Mouse (Mus musculus) neutrophil, adult 5-6 weeks (primary cell): ENCODE measurements at regions not wholly inside any gene's neighbourhood (a gene's known extent, or its start where the extent isn't known, plus 50 kb on each side); places are given as distances from the start of the nearest gene placed in this dataset.
"Not testable (repeated sequence)": the region's sequence is repeated elsewhere in the genome, so short reads cannot be mapped to it uniquely, and the experiment has no call there.

Experiments used
- ATAC-seq: fragments of 151-379, 151-347 bp; 2 replicates; pipeline ENCODE4 v1.8.0; 2017; ENCODE audit warnings: mild to moderate bottlenecking, moderate TSS enrichment; ENCODE audit not compliant: insufficient number of reproducible peaks, poor library complexity, low FRiP score, severe bottlenecking; ENCODE audit errors: extremely low read depth

DNA sequence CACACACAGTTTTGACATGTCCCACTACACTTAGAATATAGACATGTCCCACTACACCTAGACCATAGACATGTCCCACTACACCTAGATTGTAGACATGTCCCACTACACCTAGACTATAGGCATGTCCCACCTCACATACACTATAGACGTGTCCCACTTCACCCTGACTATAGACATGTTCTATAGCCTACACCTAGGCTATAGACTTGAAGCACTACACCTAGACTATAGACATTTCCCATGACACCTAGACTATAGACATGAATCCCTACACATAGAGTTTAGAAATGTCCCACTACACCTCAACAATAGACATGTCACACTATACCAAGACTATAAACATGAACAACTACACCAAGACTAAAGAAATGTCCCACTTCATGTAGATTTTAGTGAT, 2580.9 kb downstream of the Gm37988 start:
- no peak for ATAC-seq

GRCm38 (mm10) chr1:7393508-7393907, 2585.8 kb downstream of the Gm37988 start:
- no peak for ATAC-seq

GRCm38 (mm10) chr1:7394161-7394560, 2586.5 kb downstream of the Gm37988 start:
- no peak for ATAC-seq

DNA sequence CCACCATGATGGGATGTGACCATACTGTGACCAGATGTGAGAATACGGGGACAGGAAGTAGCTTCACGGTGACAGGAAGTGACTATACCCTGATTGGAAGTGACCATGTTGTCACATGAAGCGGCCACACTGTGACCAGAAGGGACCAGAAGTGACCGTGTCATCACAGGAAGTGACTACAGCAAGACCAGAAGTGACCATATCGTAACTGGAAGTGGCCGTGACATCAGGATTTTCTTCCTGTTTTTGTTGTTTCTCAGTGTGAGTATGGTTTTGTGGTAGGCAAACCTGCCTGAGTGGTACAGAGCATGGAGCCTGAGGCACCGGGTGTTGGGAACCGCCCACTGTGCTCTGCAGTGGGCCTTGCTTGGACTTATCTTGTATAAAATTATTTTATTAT, 2587.8 kb downstream of the Gm37988 start:
- ATAC-seq: peak; percentile 68

DNA sequence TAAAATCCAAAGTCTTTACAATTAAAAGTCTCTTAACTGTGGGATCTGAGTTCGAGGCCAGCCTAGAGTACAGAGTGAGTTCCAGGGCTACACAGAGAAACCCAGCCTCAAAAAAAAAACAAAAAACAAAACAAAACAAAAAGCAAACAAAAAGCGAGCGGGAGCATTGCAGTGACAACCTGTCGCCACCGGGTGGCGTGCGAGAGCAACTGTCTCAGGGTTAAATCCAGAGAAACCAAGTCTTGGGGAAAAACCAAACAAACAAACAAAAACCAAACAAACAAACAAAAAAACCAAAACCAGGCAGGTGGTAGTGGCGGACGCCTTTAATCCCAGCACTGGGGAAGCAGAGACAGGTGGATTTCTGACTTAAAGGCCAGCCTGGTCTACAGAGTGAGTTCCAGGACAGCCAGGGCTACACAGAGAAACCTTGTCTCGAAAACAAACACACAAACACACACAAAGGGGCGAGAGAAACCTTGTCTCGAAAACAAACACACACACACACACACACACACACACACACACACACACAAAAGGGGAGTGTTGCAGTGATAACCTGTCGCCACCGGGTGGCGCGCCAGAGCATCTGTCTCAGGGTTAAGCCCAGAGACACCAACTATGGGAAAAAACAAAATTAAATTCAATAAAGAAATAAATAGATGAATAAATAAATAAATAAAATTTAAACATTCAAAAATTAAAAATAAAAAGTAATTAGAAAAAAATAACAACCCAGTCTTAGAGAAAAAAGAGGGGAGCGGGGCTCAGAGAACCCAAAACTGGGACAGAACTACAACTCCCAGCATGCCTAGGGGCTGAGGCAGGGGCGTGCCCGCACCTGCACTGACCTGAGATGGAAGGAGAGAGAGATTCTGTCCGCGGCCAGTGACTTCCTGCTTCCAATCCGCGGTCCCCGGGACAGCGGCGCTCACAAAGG, 2589.4 kb downstream of the Gm37988 start:
- peak; percentile 44 for ATAC-seq

GRCm38 (mm10) chr1:7397807-7398446, 2590.2 kb downstream of the Gm37988 start:
- ATAC-seq: peak; percentile 80

GRCm38 (mm10) chr1:7398678-7399218, 2591.1 kb downstream of the Gm37988 start:
- no peak for ATAC-seq

DNA sequence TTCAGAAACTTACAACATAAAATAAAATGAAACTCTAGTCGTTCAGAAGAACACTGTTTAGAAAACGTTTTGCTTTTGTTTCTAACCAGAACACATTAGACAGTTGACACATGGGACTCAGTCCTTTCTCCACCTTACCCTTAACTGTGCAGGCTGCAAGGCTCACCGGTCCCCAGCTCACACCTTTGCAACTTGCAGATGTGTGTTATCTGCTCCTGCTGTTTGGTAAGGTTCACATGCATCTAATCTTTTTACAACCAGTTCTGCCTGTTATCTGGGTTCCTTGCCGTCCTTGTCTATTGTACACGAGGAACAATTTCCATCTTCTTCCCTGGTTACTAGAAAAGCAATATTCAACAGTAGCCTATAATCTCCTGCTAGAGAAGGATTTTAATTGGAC, 2598.0 kb downstream of the Gm37988 start:
- ATAC-seq: not testable (repeated sequence)

- ATAC-seq: no peak
Observed at GRCm38 (mm10) chr1:7414444-7414843, 2606.8 kb downstream of the Gm37988 start.

- ATAC-seq: no peak
Observed at GRCm38 (mm10) chr1:7451660-7452155, 2644.0 kb downstream of the Gm37988 start.

DNA sequence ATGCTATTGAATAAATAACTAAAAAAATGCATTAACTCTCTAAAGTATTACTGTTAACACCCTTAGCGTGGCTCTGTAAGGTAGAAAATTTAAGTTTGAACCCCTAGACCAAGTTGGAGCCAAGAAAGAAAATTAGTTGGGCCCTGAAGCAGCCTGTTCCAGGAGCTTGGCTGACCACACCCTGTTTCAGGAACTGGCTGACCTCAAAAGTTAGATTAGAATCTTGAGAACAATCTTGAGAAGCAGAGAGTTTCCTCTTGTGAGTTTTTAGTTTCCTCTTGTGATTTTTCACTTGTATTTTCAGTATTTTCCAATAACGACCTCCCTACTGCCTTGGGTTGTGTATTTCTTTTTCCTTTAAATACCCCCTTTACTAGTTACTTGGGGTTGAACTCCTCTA, 2647.2 kb downstream of the Gm37988 start:
- ATAC-seq: no peak

- ATAC-seq: no peak
Observed at GRCm38 (mm10) chr1:7457895-7458294, 2650.2 kb downstream of the Gm37988 start.

- ATAC-seq: no peak
Observed at GRCm38 (mm10) chr1:7494096-7494495, 2686.4 kb downstream of the Gm37988 start.

GRCm38 (mm10) chr1:7499042-7499441, 2691.3 kb downstream of the Gm37988 start:
- ATAC-seq: no peak

- ATAC-seq: no peak
Observed at GRCm38 (mm10) chr1:7502363-7502762, 2694.7 kb downstream of the Gm37988 start.

- ATAC-seq: no peak
Observed at GRCm38 (mm10) chr1:7518791-7519190, 2711.1 kb downstream of the Gm37988 start.

DNA sequence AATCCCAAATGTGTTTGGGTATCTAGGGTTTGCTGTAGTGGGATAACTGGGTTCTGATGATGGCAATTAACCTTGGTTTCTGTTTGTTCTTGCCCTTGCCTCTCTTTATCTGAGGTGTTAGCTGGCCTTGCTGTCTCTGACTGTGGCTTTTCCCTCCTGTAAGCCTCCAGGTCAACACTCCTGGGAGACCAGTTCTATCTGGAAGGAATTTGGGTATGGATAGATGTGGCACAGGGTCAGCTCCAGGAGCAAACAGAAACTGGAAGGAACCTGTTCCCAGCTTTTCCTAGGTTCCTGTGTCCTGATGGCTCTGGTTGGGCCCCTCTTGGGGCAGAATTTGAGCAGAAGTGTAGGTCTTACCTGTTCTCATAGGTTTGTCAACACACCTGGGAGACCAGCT, 2725.8 kb downstream of the Gm37988 start:
- no peak for ATAC-seq

DNA sequence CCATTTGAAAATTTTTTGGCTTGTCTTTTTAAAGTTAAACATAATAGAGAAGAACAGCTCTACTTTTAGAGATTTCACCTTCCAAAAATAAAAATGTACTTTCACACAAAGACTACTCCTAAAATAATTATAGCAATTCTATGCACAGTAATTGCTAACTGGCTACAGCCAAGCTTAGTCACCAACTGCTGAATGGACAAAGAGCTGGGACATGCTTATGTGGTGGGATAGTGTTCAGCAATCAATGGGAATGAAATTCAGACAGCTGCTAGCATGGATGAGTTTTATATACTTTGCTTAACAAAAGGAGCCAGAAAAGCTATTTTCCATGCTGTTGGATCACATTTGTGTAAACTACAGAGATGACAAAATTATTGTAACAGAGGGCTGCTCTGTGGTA, 2727.5 kb downstream of the Gm37988 start:
- no peak for ATAC-seq

DNA sequence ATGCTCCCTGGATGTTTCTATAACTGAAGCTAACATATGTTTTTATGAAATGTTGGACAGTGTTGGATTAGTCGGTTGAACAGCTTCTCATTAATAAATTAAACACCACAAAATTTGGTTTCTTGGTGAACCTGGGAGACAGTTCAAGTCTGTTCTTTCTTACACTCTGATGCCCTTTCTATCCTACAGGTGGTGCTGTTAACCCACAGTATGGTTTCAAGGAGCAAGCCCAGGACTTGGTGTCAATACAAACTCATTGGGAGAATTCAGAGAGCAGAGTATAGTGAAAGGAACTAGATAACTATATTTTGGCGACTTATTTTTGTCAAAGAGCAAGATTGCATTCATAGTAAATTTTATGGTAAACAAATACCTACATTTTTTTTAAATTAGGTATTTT, 2735.8 kb downstream of the Gm37988 start:
- no peak for ATAC-seq

DNA sequence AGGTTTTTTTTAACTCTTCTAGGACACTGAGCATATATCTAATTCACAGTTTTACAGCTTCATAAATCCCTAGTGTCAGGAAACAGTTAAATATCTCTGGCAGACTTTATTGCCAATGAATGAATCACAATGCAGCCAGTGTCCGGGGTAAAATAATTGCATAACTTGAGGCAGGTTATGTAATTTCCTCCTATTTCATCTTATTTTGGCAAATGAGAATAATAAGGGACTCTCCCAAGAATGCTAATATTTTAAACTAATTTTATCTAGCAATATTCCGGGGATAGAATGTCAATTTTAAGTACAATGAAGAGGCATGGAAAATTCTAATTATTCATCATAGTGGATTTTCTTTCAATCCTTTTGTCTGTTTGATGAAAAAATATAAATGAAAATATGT, 2740.6 kb downstream of the Gm37988 start:
- ATAC-seq: no peak
